Mouse (Mus musculus) thymus, adult 2 months (tissue): Measurements from ENCODE around the gene Wdr45.

Experiments used
- CTCF ChIP-seq: fragments of 200-500 bp; IDR thresholded peaks from 2 replicates; pipeline ENCODE4 v1.5.1; 2012; ENCODE audit warnings: mild to moderate bottlenecking, control low read depth, low read length, moderate library complexity, borderline replicate concordance; ENCODE audit not compliant: control insufficient read depth, poor library complexity, insufficient read depth; ENCODE audit errors: extremely low read depth
- POLR2A ChIP-seq: fragments of 200-500 bp; IDR thresholded peaks from 2 replicates; pipeline ENCODE4 v1.6.1; 2012; ENCODE audit warnings: mild to moderate bottlenecking, low read length, control low read depth, moderate library complexity; ENCODE audit not compliant: control insufficient read depth, poor library complexity, insufficient read depth; ENCODE audit errors: extremely low read depth

DNA sequence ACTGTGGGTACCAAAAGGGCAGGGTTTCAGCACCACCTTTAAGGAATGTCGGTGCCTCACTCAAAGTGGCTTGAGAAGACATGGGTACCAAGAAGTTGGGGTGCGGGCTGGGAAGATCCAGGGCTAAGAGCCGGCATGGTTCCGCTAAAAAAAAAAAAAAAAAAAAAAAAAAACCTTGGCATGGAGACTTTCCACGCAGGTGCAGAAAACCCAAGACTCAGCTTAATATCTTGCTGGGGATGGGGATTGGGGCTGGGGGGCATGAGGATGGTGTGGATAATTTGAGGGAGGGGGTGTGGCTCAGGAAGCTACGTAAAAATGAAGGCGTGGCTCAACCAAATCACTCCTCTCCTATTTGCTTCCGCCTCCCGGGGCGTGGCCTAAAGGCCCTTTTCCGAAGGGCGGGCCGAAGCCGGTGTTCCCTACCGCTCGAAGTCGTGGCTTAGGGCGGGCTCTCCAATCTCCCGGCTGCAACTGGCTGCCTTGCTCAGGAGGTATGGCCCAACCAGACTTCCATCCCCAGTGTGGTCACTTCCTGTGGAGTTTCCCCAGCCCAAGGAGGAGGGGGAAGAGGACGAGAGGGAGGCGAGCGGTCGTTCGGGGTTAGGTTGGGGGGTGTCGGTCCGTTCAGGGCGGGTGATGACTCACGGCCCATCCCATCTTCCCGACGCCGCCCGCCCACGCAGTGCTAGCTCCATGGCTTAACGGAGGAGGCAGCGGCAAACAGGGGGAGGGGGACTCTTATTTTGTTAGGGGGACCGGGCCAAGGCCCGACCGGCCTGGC is 48.2 kb downstream of the Wdr45 start, which contains the start of gene Tfe3:
- TF ChIP-seq POLR2A, result no peak
- TF ChIP-seq CTCF, result no peak
